Mouse (Mus musculus): Measurements from ENCODE around the gene Cldnd2. TPM values are rescaled to one million over a fixed set of nuclear protein-coding genes. Genes with fewer than 3 reads are reported as not detected.

Cldnd2 gene
- polyA plus RNA-seq, 1 experiment from 2014 or later, result not detected

GRCm38 (mm10) chr7:43422995-43423617 is 17.5 kb upstream of the Cldnd2 start:
- peak; percentile 88 for DNase-seq
- Histone ChIP-seq H3K9me3 (ENCODE audit: control insufficient read depth, low read length) (no peaks in the 10 kb centered on the region), H3K36me3 (ENCODE audit: control insufficient read depth, insufficient read depth, low read length) (no peaks in the 10 kb centered on the region), H3K9ac (replicated peaks; ENCODE audit: low read length) (no peak overlapping the region), H3K27ac (replicated peaks; ENCODE audit: low read depth, low read length) (no peak overlapping the region), H3K27me3 (ENCODE audit: control insufficient read depth, insufficient read depth, low read length) (no peaks in the 10 kb centered on the region), H3K4me3 (replicated peaks; ENCODE audit: low read depth, low read length) (no peak overlapping the region), H3K4me1 (ENCODE audit: control insufficient read depth, insufficient read depth, low read length) (0 out of 2 replicates have a peak, but pooled peaks cover 4% of the 10 kb centered on the region), H3K4me2 (ENCODE audit: low read length) (peak overlapping the region; percentile 33)
- 9% methylated on average over 11 of the region's 11 CpGs for WGBS
- ATAC-seq (ENCODE audit: low FRiP score, low TSS enrichment), result peak; percentile 73

DNA sequence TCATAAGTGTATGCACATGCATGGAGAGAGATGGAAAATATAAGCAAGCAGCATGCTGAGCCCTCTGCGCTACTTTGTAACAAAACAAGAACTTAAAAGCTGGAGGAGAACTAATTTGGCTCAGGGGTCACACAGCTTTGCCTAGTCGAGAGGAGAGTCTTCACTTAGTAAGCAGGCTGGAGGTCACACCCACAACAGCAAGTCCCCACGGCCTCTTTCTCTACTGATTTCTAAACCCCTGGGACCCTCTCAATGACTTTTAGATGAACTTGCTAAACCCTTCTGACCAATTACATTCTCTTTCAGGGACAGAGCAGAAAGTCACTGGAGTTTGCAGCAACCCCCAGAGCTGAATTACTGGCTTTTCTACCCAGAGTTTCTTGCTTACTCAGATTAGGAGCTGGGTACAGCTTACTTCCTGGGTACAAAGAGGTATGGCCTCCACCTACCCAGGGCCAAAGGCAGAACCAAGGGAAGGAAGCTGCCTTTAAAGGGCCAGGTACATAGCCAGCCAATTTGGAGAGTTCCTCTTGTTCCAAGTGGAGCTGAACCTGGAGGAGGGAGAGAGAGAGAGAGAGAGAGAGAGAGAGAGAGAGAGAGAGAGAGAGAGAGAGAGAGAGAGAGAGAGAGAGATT is 16.5 kb upstream of the Cldnd2 start:
- H3K27me3 ChIP-seq (ENCODE audit: control insufficient read depth, insufficient read depth, low read length), result no peaks in the 10 kb centered on the region
- no peaks in the 10 kb centered on the region for H3K9me3 ChIP-seq (ENCODE audit: control insufficient read depth, low read length)
- DNase-seq (no peak), ATAC-seq (ENCODE audit: low FRiP score, low TSS enrichment) (no peak)
- H3K27ac ChIP-seq (replicated peaks; ENCODE audit: low read depth, low read length), result no peak overlapping the region
- no peak overlapping the region for H3K4me3 ChIP-seq (replicated peaks; ENCODE audit: low read depth, low read length)
- no peak overlapping the region for H3K4me2 ChIP-seq (ENCODE audit: low read length)
- H3K4me1 ChIP-seq (ENCODE audit: control insufficient read depth, insufficient read depth, low read length), result 0 out of 2 replicates have a peak, but pooled peaks cover 4% of the 10 kb centered on the region
- H3K36me3 ChIP-seq (ENCODE audit: control insufficient read depth, insufficient read depth, low read length), result no peaks in the 10 kb centered on the region
- H3K9ac ChIP-seq (replicated peaks; ENCODE audit: low read length), result no peak overlapping the region
- 63% methylated on average over 3 of the region's 3 CpGs for WGBS

DNA sequence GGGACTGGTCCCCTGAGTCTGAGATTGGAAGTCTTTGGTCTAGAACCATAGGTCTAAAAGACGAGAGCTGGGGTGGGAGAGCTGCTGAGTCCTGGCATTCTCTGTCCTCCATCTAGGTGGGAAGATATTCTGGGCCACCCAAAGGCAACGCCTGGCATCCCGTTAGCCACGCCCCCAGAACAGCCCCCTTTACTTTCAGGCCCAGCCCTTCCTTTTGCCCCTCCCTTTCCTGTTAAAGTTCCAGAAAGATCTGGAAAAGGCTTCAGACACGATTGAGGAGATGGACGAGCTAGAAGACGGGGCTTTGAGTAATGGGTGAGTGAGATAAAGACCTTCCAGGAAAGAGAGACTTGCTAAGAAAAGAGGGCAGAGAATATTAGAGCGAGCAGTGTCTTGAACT is 13.2 kb upstream of the Cldnd2 start, which contains the start of gene Lim2:
Lim2 (plus strand) TSS at position 265 of the 400 bp plus-strand sequence.
- 0 out of 2 replicates have a peak, but pooled peaks cover 4% of the 10 kb centered on the region for H3K4me1 ChIP-seq (ENCODE audit: control insufficient read depth, insufficient read depth, low read length)
- no peaks in the 10 kb centered on the region for H3K36me3 ChIP-seq (ENCODE audit: control insufficient read depth, insufficient read depth, low read length)
- no peaks in the 10 kb centered on the region for H3K27me3 ChIP-seq (ENCODE audit: control insufficient read depth, insufficient read depth, low read length)
- no peak within 1 kb of the TSS for H3K4me3 ChIP-seq (replicated peaks; ENCODE audit: low read depth, low read length)
- ATAC-seq (ENCODE audit: low FRiP score, low TSS enrichment), result no peak
- H3K9me3 ChIP-seq (ENCODE audit: control insufficient read depth, low read length), result no peaks in the 10 kb centered on the region
- 88% methylated on average over 8 of the region's 8 CpGs for WGBS
- H3K9ac ChIP-seq (replicated peaks; ENCODE audit: low read length), result no peak within 1 kb of the TSS
- no peak within 1 kb of the TSS for H3K4me2 ChIP-seq (ENCODE audit: low read length)
- H3K27ac ChIP-seq (replicated peaks; ENCODE audit: low read depth, low read length), result no peak within 1 kb of the TSS
- no peak for DNase-seq

GRCm38 (mm10) chr7:43429500-43429899 is 11.1 kb upstream of the Cldnd2 start:
- no peaks in the 10 kb centered on the region for H3K4me1 ChIP-seq (ENCODE audit: control insufficient read depth, insufficient read depth, low read length)
- no peak for DNase-seq
- no peak for ATAC-seq (ENCODE audit: low FRiP score, low TSS enrichment)
- no peak overlapping the region for H3K4me3 ChIP-seq (replicated peaks; ENCODE audit: low read depth, low read length)
- no peaks in the 10 kb centered on the region for H3K27me3 ChIP-seq (ENCODE audit: control insufficient read depth, insufficient read depth, low read length)
- no peak overlapping the region for H3K4me2 ChIP-seq (ENCODE audit: low read length)
- no peaks in the 10 kb centered on the region for H3K9me3 ChIP-seq (ENCODE audit: control insufficient read depth, low read length)
- H3K9ac ChIP-seq (replicated peaks; ENCODE audit: low read length), result no peak overlapping the region
- H3K36me3 ChIP-seq (ENCODE audit: control insufficient read depth, insufficient read depth, low read length), result no peaks in the 10 kb centered on the region
- WGBS, result 66% methylated on average over 4 of the region's 4 CpGs
- H3K27ac ChIP-seq (replicated peaks; ENCODE audit: low read depth, low read length), result no peak overlapping the region

DNA sequence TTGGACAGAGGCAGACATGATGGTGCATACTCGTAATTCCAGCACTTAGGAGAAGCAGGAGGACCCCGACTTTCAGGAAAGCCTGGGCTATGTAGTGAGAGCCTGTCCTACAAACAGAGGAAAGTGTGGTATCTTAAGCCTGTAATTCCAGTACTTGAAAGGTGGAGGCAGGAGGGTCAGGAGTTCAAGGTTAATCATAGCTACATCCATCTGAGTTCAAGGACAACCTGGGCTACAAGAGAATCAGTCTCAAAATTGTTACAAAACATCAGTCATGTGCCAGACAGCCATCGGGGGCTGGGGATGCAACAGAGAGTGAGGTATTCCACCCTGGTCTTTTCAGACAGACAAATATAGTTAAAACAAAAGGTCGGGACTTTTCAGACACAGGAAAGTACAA is 7.7 kb upstream of the Cldnd2 start:
- Histone ChIP-seq H3K4me1 (ENCODE audit: control insufficient read depth, insufficient read depth, low read length) (no peaks in the 10 kb centered on the region), H3K9ac (replicated peaks; ENCODE audit: low read length) (no peak overlapping the region), H3K36me3 (ENCODE audit: control insufficient read depth, insufficient read depth, low read length) (no peaks in the 10 kb centered on the region), H3K27me3 (ENCODE audit: control insufficient read depth, insufficient read depth, low read length) (no peaks in the 10 kb centered on the region), H3K27ac (replicated peaks; ENCODE audit: low read depth, low read length) (no peak overlapping the region), H3K4me3 (replicated peaks; ENCODE audit: low read depth, low read length) (no peak overlapping the region), H3K9me3 (ENCODE audit: control insufficient read depth, low read length) (no peaks in the 10 kb centered on the region), H3K4me2 (ENCODE audit: low read length) (no peak overlapping the region)
- no peak for DNase-seq
- WGBS, result 74% methylated on average over 4 of the region's 4 CpGs
- no peak for ATAC-seq (ENCODE audit: low FRiP score, low TSS enrichment)

GRCm38 (mm10) chr7:43434676-43435075 is 5.9 kb upstream of the Cldnd2 start:
- H3K4me1 ChIP-seq (ENCODE audit: control insufficient read depth, insufficient read depth, low read length), result no peaks in the 10 kb centered on the region
- DNase-seq (no peak), ATAC-seq (ENCODE audit: low FRiP score, low TSS enrichment) (no peak)
- H3K36me3 ChIP-seq (ENCODE audit: control insufficient read depth, insufficient read depth, low read length), result no peaks in the 10 kb centered on the region
- no peaks in the 10 kb centered on the region for H3K9me3 ChIP-seq (ENCODE audit: control insufficient read depth, low read length)
- H3K27ac ChIP-seq (replicated peaks; ENCODE audit: low read depth, low read length), result no peak overlapping the region
- H3K4me3 ChIP-seq (replicated peaks; ENCODE audit: low read depth, low read length), result no peak overlapping the region
- 80% methylated on average over 5 of the region's 5 CpGs for WGBS
- H3K4me2 ChIP-seq (ENCODE audit: low read length), result no peak overlapping the region
- H3K27me3 ChIP-seq (ENCODE audit: control insufficient read depth, insufficient read depth, low read length), result no peaks in the 10 kb centered on the region
- no peak overlapping the region for H3K9ac ChIP-seq (replicated peaks; ENCODE audit: low read length)

DNA sequence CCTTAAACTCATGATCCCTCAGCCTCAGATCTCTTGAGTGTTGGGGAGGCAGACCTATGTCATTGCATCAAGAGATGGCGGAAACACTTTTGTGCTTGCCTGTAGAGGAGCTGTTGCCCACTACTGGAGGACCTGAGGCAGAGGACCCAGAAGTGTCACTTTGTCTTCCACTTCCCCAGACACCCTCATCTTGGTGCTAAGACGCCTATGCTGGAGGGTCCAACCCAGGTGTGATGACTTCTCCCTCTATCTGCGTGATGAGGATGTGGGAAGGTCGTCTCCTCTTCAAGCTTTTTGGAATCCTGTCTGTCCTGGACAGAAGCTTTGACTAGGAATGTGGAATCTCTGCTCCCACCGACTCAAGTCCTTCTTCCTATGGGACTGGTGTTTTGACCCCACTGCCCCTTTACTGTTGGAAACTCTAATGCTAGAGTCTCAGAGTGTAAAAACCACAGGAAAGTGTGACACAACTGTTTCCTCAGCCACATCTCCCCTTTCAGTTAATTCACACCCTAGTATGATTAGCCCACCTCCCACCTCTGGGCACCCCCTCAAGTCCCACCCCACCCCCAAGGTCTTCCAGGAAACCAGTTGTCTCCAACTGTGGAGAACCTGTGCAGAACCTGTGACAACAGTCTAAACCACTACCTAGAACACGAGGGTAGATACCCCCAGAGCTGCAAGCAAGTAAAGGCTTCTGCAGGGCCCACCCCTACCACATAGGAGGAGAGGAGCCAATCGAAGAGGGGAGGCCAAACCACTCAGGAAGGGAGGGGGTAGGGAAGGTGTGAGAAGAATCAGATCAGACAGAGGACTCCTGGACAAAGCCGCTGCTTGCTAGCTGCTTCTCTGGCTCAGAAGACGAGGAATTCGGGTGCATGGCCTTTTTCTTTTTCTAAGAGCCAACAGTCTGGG is 4.0 kb upstream of the Cldnd2 start, which contains the start of gene Nkg7:
Nkg7 (plus strand) TSS at position 733 of the 915 bp plus-strand sequence.
- Histone ChIP-seq H3K9ac (replicated peaks; ENCODE audit: low read length) (no peak within 1 kb of the TSS), H3K4me3 (replicated peaks; ENCODE audit: low read depth, low read length) (no peak within 1 kb of the TSS), H3K36me3 (ENCODE audit: control insufficient read depth, insufficient read depth, low read length) (no peaks in the 10 kb centered on the region), H3K4me1 (ENCODE audit: control insufficient read depth, insufficient read depth, low read length) (no peaks in the 10 kb centered on the region), H3K9me3 (ENCODE audit: control insufficient read depth, low read length) (no peaks in the 10 kb centered on the region), H3K4me2 (ENCODE audit: low read length) (no peak within 1 kb of the TSS), H3K27me3 (ENCODE audit: control insufficient read depth, insufficient read depth, low read length) (no peaks in the 10 kb centered on the region), H3K27ac (replicated peaks; ENCODE audit: low read depth, low read length) (no peak within 1 kb of the TSS)
- DNase-seq (no peak), ATAC-seq (ENCODE audit: low FRiP score, low TSS enrichment) (no peak)
- WGBS, result 79% methylated on average over 10 of the region's 10 CpGs

- H3K4me2 ChIP-seq (ENCODE audit: low read length), result no peak overlapping the region
- WGBS, result 85% methylated on average over 4 of the region's 4 CpGs
- no peak overlapping the region for H3K9ac ChIP-seq (replicated peaks; ENCODE audit: low read length)
- no peak overlapping the region for H3K4me3 ChIP-seq (replicated peaks; ENCODE audit: low read depth, low read length)
- no peaks in the 10 kb centered on the region for H3K27me3 ChIP-seq (ENCODE audit: control insufficient read depth, insufficient read depth, low read length)
- no peak overlapping the region for H3K27ac ChIP-seq (replicated peaks; ENCODE audit: low read depth, low read length)
- DNase-seq (no peak), ATAC-seq (ENCODE audit: low FRiP score, low TSS enrichment) (no peak)
- no peaks in the 10 kb centered on the region for H3K36me3 ChIP-seq (ENCODE audit: control insufficient read depth, insufficient read depth, low read length)
- H3K9me3 ChIP-seq (ENCODE audit: control insufficient read depth, low read length), result no peaks in the 10 kb centered on the region
- H3K4me1 ChIP-seq (ENCODE audit: control insufficient read depth, insufficient read depth, low read length), result peaks cover 7% of the 10 kb centered on the region
These were observed 2.0 kb upstream of the Cldnd2 start for GRCm38 (mm10) chr7:43438611-43439010.

All from midbrain, embryonic 14.5 days (tissue).